Mouse (Mus musculus) MEL-GATA-1-ER (cell line): ENCODE measurements around the gene Aco2.

Experiments
- DNase-seq: peaks from one replicate; pipeline ENCODE4 v3.0.0-alpha.2; 2012; ENCODE audit warnings: low read depth; ENCODE audit errors: extremely low read depth

The Aco2 gene

GRCm38 (mm10) chr15:81845724-81846123, 26.4 kb upstream of the Aco2 start:
- DNase-seq = no peak

DNA sequence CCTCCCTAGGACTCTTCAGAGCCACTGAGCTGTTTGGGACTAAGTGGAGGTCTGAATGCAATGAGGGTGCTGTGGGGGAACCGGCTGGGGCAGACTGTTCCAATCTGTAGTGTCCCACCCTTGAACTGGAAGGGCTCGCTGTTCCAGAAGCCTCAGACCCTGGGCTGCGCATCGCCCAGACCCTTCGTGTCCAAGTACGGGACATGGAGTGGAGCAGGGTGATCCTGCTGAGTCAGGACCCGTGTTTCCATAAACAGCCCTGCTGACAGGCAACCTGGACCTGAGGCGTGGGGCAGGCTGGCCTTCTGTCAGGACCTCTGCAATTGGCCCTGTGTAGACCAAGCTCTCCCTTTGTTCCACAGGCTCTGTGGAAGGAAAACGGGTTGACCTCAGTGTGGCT, 25.4 kb upstream of the Aco2 start:
- no peak for DNase-seq

DNA sequence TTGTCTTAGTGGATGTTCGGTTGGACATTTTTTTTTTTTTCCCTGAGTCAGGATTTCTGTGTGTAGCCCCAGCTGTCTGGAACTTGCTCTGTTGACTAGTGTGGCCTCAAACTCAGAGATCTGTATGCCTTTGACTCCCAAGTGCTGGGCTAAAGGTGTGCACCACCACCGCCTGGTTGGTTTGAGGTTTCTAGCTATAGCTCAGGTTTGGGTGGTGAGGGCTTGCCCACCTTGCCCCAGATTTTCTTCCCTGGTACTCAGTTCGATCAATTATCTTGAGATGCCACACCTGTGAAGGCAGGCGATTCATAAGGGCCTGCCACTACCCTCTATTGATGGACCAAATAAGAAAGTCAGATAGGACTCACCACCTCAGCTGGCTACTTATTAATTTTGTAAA, 24.9 kb upstream of the Aco2 start:
- DNase-seq = no peak

GRCm38 (mm10) chr15:81847861-81848260, 24.2 kb upstream of the Aco2 start:
- DNase-seq = no peak

DNA sequence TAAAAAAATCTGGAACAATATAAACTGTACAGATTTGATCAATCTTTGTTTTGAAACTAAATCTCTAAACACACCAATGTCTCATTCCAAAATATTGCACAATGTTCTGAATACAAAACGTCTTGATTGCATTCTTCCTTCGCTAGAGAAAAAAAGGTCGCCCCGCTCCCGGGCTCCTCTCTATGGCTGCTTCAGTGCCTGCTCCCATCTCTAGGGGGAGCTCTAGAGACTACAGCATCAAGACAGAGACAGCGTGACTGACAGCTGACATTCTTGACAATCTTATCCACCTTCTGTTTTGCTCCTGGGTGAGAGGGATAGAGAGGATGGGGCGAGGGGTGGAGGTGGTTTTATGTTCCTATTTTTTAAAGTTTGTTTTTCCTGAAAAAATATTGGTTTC, 23.8 kb upstream of the Aco2 start:
- no peak for DNase-seq

- no peak for DNase-seq
Observed at GRCm38 (mm10) chr15:81849104-81849503, 23.0 kb upstream of the Aco2 start.

GRCm38 (mm10) chr15:81850718-81851117, 21.4 kb upstream of the Aco2 start:
- no peak for DNase-seq

DNA sequence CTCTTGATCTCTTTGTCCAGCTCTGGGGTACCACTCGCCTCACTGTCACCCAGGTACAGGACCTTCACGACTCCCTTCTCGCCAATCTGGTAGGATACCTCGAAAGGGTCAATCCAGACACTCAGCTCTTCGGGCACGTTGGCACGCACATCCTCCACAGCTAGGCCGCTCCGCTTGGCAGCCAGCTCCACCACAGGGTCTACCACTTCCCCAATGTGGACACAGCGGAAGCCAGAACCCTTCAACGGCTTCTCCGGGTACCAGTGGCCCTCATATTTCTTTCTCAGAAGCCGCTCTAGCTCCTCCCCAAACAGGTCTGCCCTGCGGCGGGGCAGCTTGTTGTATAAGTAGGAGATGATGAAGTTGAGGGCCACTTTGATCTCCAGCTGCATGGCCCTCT, 20.7 kb upstream of the Aco2 start:
- DNase-seq = no peak

GRCm38 (mm10) chr15:81852411-81853000, 19.6 kb upstream of the Aco2 start:
- no peak for DNase-seq

DNA sequence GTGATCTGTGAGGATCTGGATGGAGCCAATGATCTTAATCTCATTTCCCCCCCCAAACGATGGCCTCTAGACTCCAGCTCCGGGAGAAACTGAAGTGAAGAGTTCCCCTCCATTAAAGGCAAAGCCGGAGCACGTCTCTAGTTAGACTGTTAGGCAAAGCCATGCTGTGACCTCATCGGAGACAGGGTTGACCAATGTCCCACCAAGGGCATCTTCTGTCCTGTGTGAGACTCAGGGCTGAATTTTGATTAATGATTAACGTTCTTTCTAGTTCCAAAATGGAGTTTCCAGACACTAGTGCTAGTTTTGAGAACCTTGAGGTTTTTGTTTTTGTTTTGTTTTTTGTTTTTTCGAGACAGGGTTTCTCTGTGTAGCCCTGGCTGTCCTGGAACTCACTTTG, 19.0 kb upstream of the Aco2 start:
- DNase-seq = no peak

DNA sequence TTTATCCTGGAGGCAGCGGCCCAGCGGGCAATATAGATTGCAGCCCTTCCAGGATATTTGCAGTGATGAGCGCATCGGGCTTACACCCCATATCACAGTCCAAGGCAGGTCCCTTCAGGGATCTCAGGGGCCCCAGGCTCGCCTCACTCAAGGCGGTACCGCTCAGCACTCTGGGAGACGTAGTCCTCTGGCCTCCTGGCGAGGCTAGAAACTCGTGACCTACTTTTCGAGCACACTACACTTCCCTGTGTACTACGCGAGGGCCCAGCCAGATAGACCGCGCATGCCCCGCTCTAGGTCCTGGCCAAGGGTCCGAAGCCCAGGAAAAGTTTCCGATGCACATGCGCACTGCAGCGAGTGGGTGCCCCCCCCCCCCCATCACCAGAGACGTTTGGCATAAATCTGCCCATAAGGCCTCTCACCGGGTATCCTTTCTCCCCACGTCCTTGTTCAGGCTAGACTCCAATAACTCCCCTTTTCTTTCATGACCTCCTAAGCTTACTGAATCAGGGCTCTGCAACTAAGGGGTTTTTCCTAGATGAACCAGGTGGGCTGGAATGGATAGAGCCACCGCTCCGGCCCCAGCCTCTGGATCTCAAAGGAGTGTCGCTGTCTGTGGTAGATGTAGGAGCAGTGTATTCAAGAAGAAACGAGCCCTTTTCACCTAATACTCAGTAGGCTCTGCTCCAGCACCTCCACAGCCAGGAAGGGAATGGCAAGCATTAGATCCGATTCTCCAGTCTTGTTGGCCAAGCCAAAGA, 15.9 kb upstream of the Aco2 start:
- DNase-seq = peak; percentile 91

- DNase-seq = no peak
Observed at GRCm38 (mm10) chr15:81856938-81857723, 15.0 kb upstream of the Aco2 start.

DNA sequence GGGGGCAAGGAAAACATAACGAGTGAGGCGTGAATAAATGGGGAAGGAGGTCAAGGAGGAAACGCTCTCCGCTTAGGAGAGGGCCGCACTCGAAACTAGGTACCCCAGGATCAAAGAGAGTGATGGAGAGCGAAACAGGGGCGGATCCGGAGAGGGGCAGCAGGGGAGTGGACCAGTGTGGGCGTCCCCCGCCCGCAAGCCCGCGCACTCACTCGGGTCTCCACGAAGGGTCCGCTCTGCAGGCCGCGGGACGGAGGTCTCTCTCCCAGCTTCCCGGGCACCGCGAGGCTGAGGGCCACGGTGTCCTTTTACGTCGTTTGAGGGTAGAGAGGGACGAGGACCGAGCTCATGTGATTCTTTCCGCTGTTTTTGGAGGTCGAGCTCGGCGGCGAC, 14.4 kb upstream of the Aco2 start:
- DNase-seq = no peak

GRCm38 (mm10) chr15:81858138-81858516, 14.0 kb upstream of the Aco2 start:
- peak; percentile 77 for DNase-seq

- DNase-seq = no peak
Observed at GRCm38 (mm10) chr15:81858517-81859329, 13.4 kb upstream of the Aco2 start, which contains the start of gene Tob2. TSS of gene Tob2 (minus strand) at chr15:81858796.

DNA sequence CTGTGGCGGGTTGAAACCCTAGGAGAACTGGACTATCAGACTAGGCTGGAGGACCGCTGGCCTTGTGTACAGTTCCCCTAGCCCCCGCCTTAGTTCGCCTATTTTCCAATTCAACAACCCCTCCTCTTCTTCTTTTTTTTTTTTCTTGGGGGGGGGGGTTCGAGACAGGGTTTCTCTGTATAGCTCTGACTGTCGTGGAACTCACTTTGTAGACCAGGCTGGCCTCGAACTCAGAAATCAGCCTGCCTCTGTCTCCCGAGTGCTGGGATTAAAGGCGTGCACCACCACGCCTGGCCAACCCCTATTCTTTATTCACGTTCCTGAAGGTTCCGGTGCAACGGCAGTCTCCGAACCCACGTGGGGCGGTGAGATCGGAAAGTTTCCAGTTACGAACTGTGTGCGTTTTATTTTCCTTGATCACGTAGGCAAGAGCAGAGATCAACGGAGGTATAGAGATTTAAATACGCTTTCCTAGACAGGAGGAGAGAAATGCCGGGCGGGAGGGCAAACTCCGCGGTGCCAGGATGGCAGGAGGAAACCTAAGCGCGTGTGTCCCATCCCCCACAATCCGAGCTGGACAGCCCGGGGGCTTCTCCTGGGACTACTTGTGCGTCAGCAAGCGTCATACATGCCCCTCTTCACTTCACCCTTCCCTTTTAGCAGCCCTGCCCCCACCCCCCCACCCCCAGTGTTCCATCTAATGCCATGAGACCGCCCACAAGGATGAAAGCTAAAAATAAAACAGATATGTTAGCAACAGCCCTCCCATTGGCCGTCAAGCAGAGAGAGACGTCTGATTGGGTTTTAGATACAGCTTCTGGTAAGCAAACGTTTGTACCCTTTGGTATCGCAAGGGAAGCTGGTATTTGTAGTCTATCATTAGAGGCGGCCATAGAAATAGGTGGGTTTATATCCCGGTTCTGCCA, 12.5 kb upstream of the Aco2 start:
- peak; percentile 99 for DNase-seq

DNA sequence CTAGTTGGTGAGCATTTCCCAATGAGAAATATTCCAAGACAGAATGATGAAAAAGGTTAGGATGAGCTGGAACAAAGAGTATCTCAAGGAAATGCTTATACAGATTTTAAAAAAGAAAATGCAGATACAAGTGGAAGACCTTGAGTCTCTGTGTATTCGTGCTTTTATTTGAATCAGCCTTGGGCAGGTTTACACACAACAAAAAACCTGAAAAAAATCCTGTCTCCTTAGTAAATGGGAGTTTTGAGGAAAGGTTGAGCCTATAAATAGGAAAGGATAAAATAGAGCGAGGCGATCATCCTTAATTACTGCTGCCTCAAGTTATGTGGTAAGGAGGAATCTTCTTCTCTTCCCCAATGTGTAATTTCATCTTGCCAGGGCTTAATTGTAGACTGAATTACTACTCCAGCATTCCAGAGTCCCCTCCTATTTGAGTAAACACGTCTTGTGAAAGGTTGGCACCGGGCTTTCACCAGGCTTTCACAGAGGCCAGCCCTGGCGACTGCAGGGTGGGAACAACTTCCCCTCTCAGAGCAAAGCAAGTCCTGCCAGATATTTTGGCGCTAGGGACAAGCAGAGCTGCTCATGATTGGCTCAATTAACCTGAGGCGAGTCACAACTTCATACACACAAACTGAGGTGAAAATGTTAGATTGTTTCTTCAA, 11.5 kb upstream of the Aco2 start:
- no peak for DNase-seq

DNA sequence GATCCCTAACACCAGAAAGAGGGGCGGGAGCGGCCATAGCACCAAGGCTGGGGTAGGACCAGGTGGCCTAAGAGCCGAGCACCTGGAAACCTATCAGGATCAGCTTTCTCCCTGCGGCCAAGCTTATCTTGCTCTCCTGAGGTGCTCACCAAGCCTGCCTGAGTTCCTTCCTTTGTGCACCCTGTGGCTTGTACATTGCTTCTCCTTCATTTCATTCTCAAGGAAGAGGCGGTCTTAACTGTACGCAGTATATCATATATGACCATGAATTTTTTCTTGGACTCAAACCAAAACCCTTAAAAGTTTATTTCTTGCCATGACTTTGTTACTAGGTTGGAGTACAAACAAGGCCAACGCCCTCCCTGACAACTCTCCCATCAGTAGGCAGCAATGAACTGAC, 7.9 kb upstream of the Aco2 start:
- DNase-seq = peak; percentile 52

DNA sequence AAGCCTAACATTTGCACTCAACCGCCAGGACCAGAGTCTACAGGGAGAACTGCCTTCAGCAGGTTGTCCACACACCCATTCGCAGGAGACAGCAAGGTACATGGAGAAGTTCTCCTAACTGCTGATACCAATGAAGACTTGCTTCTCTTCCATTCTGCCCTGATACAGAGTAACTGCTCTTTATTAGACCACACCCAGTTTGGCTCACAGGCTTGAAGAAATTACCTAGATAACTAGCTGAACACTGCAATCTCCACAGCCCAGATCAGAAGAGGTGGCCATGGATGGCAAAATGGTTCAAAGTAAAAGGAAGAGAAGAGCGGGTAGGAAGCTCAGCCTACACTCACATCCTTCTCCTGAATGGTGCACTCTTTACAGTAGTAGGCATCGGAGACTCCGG, 2.1 kb upstream of the Aco2 start:
- no peak for DNase-seq
